In the genomic region with DNA sequence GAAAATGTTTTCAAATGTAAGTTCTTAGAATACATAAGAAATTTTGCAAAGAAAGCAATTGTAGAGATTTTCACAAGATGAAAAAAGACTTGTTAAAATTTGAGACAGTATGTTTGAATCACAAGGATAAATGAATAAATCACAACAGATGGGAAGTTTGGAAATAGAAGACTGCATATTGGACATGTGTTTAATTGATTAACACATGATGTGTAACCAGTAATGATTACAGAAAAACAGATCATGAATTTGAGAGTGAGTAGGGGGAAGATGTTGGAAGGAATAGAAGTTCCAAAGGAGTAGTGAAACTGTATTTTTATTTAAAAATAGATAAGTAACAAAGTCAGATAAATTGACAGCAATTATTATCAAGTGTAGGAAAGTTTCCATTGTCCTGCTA, we compare ENCODE assay signal across 21 mouse cellular contexts.
"Had no signal": no experiment of that assay in that cellular context is flagged by ENCODE, and none has a peak within 500 bp of the region (broad histone marks: within the 10 kb centered on the region; RNA-seq: fewer than 3 reads in every experiment).

No protein-coding gene starts in this region.

- H3K9me3 ChIP-seq: limb, embryonic 12.5 days; limb, embryonic 15.5 days; midbrain, embryonic 13.5 days had no signal

- H3K4me2 ChIP-seq: limb, embryonic 12.5 days; limb, embryonic 15.5 days; liver, embryonic 11.5 days; lung, embryonic 14.5 days; midbrain, embryonic 13.5 days had no signal

- H3K36me3 ChIP-seq: limb, embryonic 12.5 days; limb, embryonic 15.5 days; midbrain, embryonic 13.5 days had no signal

- H3K9ac ChIP-seq: limb, embryonic 12.5 days; limb, embryonic 15.5 days; liver, embryonic 14.5 days; liver, postnatal 0 days; lung, embryonic 14.5 days; midbrain, embryonic 13.5 days had no signal

- H3K27me3 ChIP-seq: limb, embryonic 12.5 days; limb, embryonic 15.5 days; midbrain, embryonic 13.5 days had no signal

- ATAC-seq: intestine, postnatal 0 days; liver, postnatal 0 days; lung, postnatal 0 days; midbrain, embryonic 13.5 days; midbrain, embryonic 16.5 days had no signal

- H3K27ac ChIP-seq: kidney, postnatal 0 days; left cerebral cortex, adult 2 months; limb, embryonic 12.5 days; limb, embryonic 15.5 days; liver, embryonic 14.5 days; macrophage; midbrain, embryonic 13.5 days had no signal

- H3K4me3 ChIP-seq: left cerebral cortex, adult 2 months; limb, embryonic 12.5 days; limb, embryonic 15.5 days; midbrain, embryonic 13.5 days had no signal

- DNase-seq: kidney, adult 2 months; kidney, postnatal 25 days; layer of hippocampus, adult 9-11 months; layer of hippocampus, postnatal 36 days; left cerebral cortex, postnatal 4 days; liver, postnatal 0 days; lung, embryonic 14.5 days; thymus, adult 2 months; thymus, postnatal 14 days; thymus, postnatal 4 days had no signal

- H3K4me1 ChIP-seq: limb, embryonic 12.5 days; limb, embryonic 15.5 days; midbrain, embryonic 13.5 days had no signal
